22 mouse cellular contexts compared by ENCODE assay signal in genomic region chr10:128793258-128793657, GRCm38 (mm10).
"Had no signal": no experiment of that assay in that cellular context is flagged by ENCODE, and none has a peak within 500 bp of the region (broad histone marks: within the 10 kb centered on the region; RNA-seq: fewer than 3 reads in every experiment).

No protein-coding gene starts in this region.

- H3K4me1 ChIP-seq: limb, embryonic 10.5 days; limb, embryonic 13.5 days; lung, embryonic 15.5 days; midbrain, embryonic 12.5 days; midbrain, embryonic 15.5 days; neural tube, embryonic 12.5 days; neural tube, embryonic 15.5 days; stomach, embryonic 15.5 days had no signal

- H3K9me3 ChIP-seq: limb, embryonic 10.5 days; limb, embryonic 13.5 days; liver, embryonic 12.5 days; liver, embryonic 15.5 days; lung, embryonic 15.5 days; midbrain, embryonic 12.5 days; midbrain, embryonic 15.5 days; neural tube, embryonic 12.5 days; neural tube, embryonic 15.5 days; stomach, embryonic 15.5 days had no signal

- DNase-seq: kidney, postnatal 25 days; layer of hippocampus, adult 9-11 months; liver; lung, adult 18-20 months; lung, postnatal 14 days; lung, postnatal 4 days; right cerebral cortex, adult 18-20 months; right cerebral cortex, postnatal 14 days; right cerebral cortex, postnatal 4 days; thymus, postnatal 36 days had no signal

- H3K9ac ChIP-seq: limb, embryonic 13.5 days; liver, embryonic 12.5 days; liver, embryonic 15.5 days; lung, embryonic 15.5 days; midbrain, embryonic 12.5 days; midbrain, embryonic 15.5 days; neural tube, embryonic 12.5 days; neural tube, embryonic 15.5 days; stomach, embryonic 15.5 days had no signal

- H3K27me3 ChIP-seq: limb, embryonic 13.5 days; liver, embryonic 15.5 days; lung, embryonic 15.5 days; midbrain, embryonic 15.5 days; neural tube, embryonic 12.5 days; neural tube, embryonic 15.5 days; stomach, embryonic 15.5 days had no signal

- H3K36me3 ChIP-seq: liver, embryonic 15.5 days; lung, embryonic 15.5 days; midbrain, embryonic 12.5 days; midbrain, embryonic 15.5 days; neural tube, embryonic 12.5 days; stomach, embryonic 15.5 days had no signal

- ATAC-seq: liver, embryonic 12.5 days; midbrain, embryonic 15.5 days had no signal

- H3K27ac ChIP-seq: kidney, postnatal 0 days; layer of hippocampus, adult 2 months; limb, embryonic 10.5 days; limb, embryonic 13.5 days; liver, embryonic 12.5 days; liver, embryonic 15.5 days; lung, embryonic 15.5 days; midbrain, embryonic 12.5 days; midbrain, embryonic 15.5 days; neural tube, embryonic 12.5 days; neural tube, embryonic 15.5 days; stomach, embryonic 15.5 days had no signal

- H3K4me3 ChIP-seq: layer of hippocampus, adult 2 months; limb, embryonic 10.5 days; limb, embryonic 13.5 days; liver, embryonic 12.5 days; liver, embryonic 15.5 days; lung, embryonic 15.5 days; midbrain, embryonic 12.5 days; midbrain, embryonic 15.5 days; neural tube, embryonic 12.5 days; neural tube, embryonic 15.5 days; stomach, embryonic 15.5 days had no signal
